In the genomic region with DNA sequence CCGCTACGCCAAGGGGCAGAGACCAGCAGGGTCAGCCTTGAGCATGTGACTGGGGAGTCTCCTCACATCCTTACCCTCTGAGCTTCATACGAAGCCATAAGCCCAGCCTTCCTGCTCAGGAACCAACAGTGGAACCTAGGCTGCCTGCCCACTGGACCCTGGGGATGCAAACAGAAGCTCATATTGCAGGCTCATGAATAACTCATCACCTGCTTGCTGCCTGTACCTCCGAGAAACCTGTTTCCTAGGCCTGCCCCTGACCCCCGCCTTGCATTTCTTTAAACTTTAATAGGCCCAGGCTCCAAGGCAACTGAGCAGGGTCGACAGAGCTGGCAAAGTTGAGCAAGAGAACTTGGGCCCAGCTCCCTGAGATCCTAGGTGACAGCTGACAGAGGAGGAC, we compare ENCODE assay signal across 25 mouse cellular contexts. TPM values are rescaled to one million over a fixed set of nuclear protein-coding genes. Genes with fewer than 3 reads are reported as not detected.
"Had no signal": no experiment of that assay in that cellular context is flagged by ENCODE, and none has a peak within 500 bp of the region (broad histone marks: within the 10 kb centered on the region; RNA-seq: fewer than 3 reads in every experiment).

A gene (plus strand): TSS at position 379 of the 400 bp plus-strand sequence.

- H3K9ac ChIP-seq: limb, embryonic 12.5 days; limb, embryonic 15.5 days; liver, embryonic 14.5 days; liver, postnatal 0 days; lung, embryonic 14.5 days; midbrain, embryonic 15.5 days; neural tube, embryonic 13.5 days had no signal

- DNase-seq: layer of hippocampus, postnatal 36 days; left cerebral cortex, postnatal 4 days; liver, postnatal 0 days; lung, embryonic 14.5 days; right cerebral cortex, adult 18-20 months; right cerebral cortex, postnatal 14 days; right cerebral cortex, postnatal 4 days; thymus, adult 2 months; thymus, postnatal 14 days; thymus, postnatal 4 days had no signal

- H3K4me1 ChIP-seq: limb, embryonic 15.5 days had no signal

- H3K4me3 ChIP-seq: limb, embryonic 12.5 days; limb, embryonic 15.5 days; midbrain, embryonic 15.5 days; myocyte; neural tube, embryonic 13.5 days had no signal

- H3K4me2 ChIP-seq: limb, embryonic 12.5 days; limb, embryonic 15.5 days; liver, embryonic 11.5 days; lung, embryonic 14.5 days; midbrain, embryonic 15.5 days; neural tube, embryonic 13.5 days had no signal

- H3K9me3 ChIP-seq: limb, embryonic 12.5 days; limb, embryonic 15.5 days; midbrain, embryonic 15.5 days; neural tube, embryonic 13.5 days had no signal

- H3K36me3 ChIP-seq: limb, embryonic 12.5 days; limb, embryonic 15.5 days; midbrain, embryonic 15.5 days; neural tube, embryonic 13.5 days had no signal

- ATAC-seq: hindbrain, postnatal 0 days; inflammation-experienced regulatory T-cells, adult 6 months; intestine, embryonic 16.5 days; liver, postnatal 0 days; lung, postnatal 0 days; midbrain, embryonic 15.5 days had no signal

- H3K27ac ChIP-seq: kidney, postnatal 0 days; limb, embryonic 12.5 days; limb, embryonic 15.5 days; liver, embryonic 14.5 days; macrophage; midbrain, embryonic 15.5 days; neural tube, embryonic 13.5 days; stomach, postnatal 0 days had no signal

- H3K27me3 ChIP-seq: midbrain, embryonic 15.5 days had no signal

RNA-seq across cellular contexts. Expression of the gene that starts here (rescaled TPM):
- polyA plus RNA-seq: inflammation-experienced regulatory T-cells, adult 6 months; intestine, embryonic 16.5 days; limb, embryonic 12.5 days; limb, embryonic 15.5 days; liver, embryonic 11.5 days; liver, postnatal 0 days; lung, embryonic 14.5 days; lung, postnatal 0 days; macrophage; midbrain, embryonic 15.5 days; myocyte; stomach, embryonic 14.5 days; stomach, postnatal 0 days had no signal
